Mouse (Mus musculus) heart, postnatal 0 days (tissue): ENCODE measurements around the gene Tet3. TPM values are rescaled to one million over a fixed set of nuclear protein-coding genes. Genes with fewer than 3 reads are reported as not detected.

Experiments
- ATAC-seq: fragments of 200-750 bp; cut with Nextera tagmentation; 2 replicates; pipeline ENCODE4 v1.8.0; 2017; ENCODE audit warnings: low read depth, moderate number of reproducible peaks, moderate library complexity; ENCODE audit not compliant: insufficient read depth
- DNase-seq: peaks from one replicate; pipeline ENCODE4 v3.0.0-alpha.2; 2016; ENCODE audit warnings: low spot score
- H3K27ac ChIP-seq: fragments of 300-500 bp; sonication (generic); 2 replicates; pipeline ENCODE4 v1.5.1; 2014; ENCODE audit warnings: low read depth, mild to moderate bottlenecking
- H3K27me3 ChIP-seq: fragments of 300-500 bp; sonication (generic); 2 replicates; pipeline ENCODE4 v1.6.1; 2014; ENCODE audit warnings: low read length, mixed read lengths; ENCODE audit not compliant: control insufficient read depth, insufficient read depth
- H3K36me3 ChIP-seq: fragments of 300-500 bp; sonication (generic); replicated peaks from 2 replicates; pipeline ENCODE4 v1.6.1; 2014; ENCODE audit warnings: low read length, mixed read lengths; ENCODE audit not compliant: control insufficient read depth, insufficient read depth
- H3K4me1 ChIP-seq: fragments of 300-500 bp; sonication (generic); 2 replicates; pipeline ENCODE4 v1.6.1; 2014; ENCODE audit warnings: antibody characterized with exemption; ENCODE audit not compliant: control insufficient read depth, insufficient read depth
- H3K4me2 ChIP-seq: fragments of 300-500 bp; sonication (generic); 2 replicates; pipeline ENCODE4 v1.6.1; 2014; ENCODE audit warnings: low read depth, mild to moderate bottlenecking, low read length, moderate library complexity
- H3K4me3 ChIP-seq: fragments of 300-500 bp; sonication (generic); 2 replicates; pipeline ENCODE4 v1.5.1; 2014; ENCODE audit warnings: low read depth, low read length
- H3K9ac ChIP-seq: fragments of 300-500 bp; sonication (generic); replicated peaks from 2 replicates; pipeline ENCODE4 v1.6.1; 2014; ENCODE audit warnings: low read depth, low read length, mixed read lengths
- H3K9me3 ChIP-seq: fragments of 300-500 bp; sonication (generic); replicated peaks from 2 replicates; pipeline ENCODE4 v1.6.1; 2016; ENCODE audit warnings: low read length; ENCODE audit not compliant: control insufficient read depth
- CTCF ChIP-seq: IDR thresholded peaks from 2 replicates; pipeline ENCODE4 v1.5.1; 2016; ENCODE audit warnings: antibody characterized with exemption, control low read depth, low read depth
- EP300 ChIP-seq: IDR thresholded peaks from 2 replicates; pipeline ENCODE4 v1.6.1; 2016; ENCODE audit warnings: antibody characterized with exemption, low read depth
- WGBS: fragments of 180-500 bp; shearing (Covaris S2); extraction: QIAGEN DNeasy Blood & Tissue Kit; methylation state at CpG from one replicate; pipeline ENCODE4 v1.1.7; 2014; 5-methylcytosine and 5-hydroxymethylcytosine counted together
- polyA plus RNA-seq: library from polyadenylated mRNA; unstranded; fragments of >200 nt; fragmentation: Nextera tagmentation; extraction: Ambion mirVana; gene quantifications from 2 replicates; pipeline ENCODE4 v1.2.1, GENCODE M21; 2015
- total RNA-seq: library from RNA; depleted of rRNA; stranded (reverse); fragments of >200 nt; gene quantifications from 2 replicates; pipeline ENCODE4 v1.2.3, GENCODE M21; 2014; ENCODE audit warnings: low replicate concordance

The Tet3 gene
- total and polyA plus RNA-seq, 2 experiments from 2014 or later = 14.1 to 17.2 TPM

GRCm38 (mm10) chr6:83496009-83496752 lies 37.3 kb upstream of the Tet3 start:
- WGBS = 59% methylated on average over 9 of the region's 9 CpGs
- H3K4me1 ChIP-seq = peaks cover 24% of the 10 kb centered on the region
- H3K9ac ChIP-seq = no peak overlapping the region
- no peak overlapping the region for H3K4me2 ChIP-seq
- ATAC-seq (peak; percentile 59), DNase-seq (peak; percentile 29)
- H3K27ac ChIP-seq = peak overlapping the region; percentile 53
- H3K36me3 ChIP-seq = peaks cover 14% of the 10 kb centered on the region
- TF ChIP-seq CTCF = no peak
- TF ChIP-seq EP300 = no peak
- H3K4me3 ChIP-seq = no peak overlapping the region
- no peaks in the 10 kb centered on the region for H3K9me3 ChIP-seq
- H3K27me3 ChIP-seq = no peaks in the 10 kb centered on the region

- Histone ChIP-seq H3K4me2 (no peak overlapping the region), H3K9me3 (no peaks in the 10 kb centered on the region), H3K27ac (no peak overlapping the region), H3K4me1 (peaks cover 10% of the 10 kb centered on the region; the same call in 1 of the 2 replicates), H3K4me3 (no peak overlapping the region), H3K9ac (no peak overlapping the region), H3K27me3 (no peaks in the 10 kb centered on the region), H3K36me3 (peaks cover 52% of the 10 kb centered on the region)
- TF ChIP-seq EP300 (no peak), CTCF (no peak)
- no peak for ATAC-seq
- 39% methylated on average over 4 of the region's 4 CpGs for WGBS
- DNase-seq = no peak
Measured at GRCm38 (mm10) chr6:83490622-83491021, 31.7 kb upstream of the Tet3 start.

GRCm38 (mm10) chr6:83488200-83488599 lies 29.3 kb upstream of the Tet3 start:
- no peak overlapping the region for H3K4me3 ChIP-seq
- no peaks in the 10 kb centered on the region for H3K27me3 ChIP-seq
- no peak for DNase-seq
- H3K9ac ChIP-seq = no peak overlapping the region
- peaks cover 5% of the 10 kb centered on the region; the same call in 1 of the 2 replicates for H3K4me1 ChIP-seq
- no peak for ATAC-seq
- H3K36me3 ChIP-seq = peaks cover 53% of the 10 kb centered on the region
- 84% methylated on average over 5 of the region's 5 CpGs for WGBS
- H3K27ac ChIP-seq = no peak overlapping the region
- TF ChIP-seq EP300 (no peak), CTCF (no peak)
- H3K9me3 ChIP-seq = no peaks in the 10 kb centered on the region
- no peak overlapping the region for H3K4me2 ChIP-seq

GRCm38 (mm10) chr6:83487298-83487697 lies 28.4 kb upstream of the Tet3 start:
- no peak for DNase-seq
- WGBS = 92% methylated on average over 4 of the region's 4 CpGs
- no peaks in the 10 kb centered on the region for H3K27me3 ChIP-seq
- no peaks in the 10 kb centered on the region for H3K9me3 ChIP-seq
- TF ChIP-seq CTCF (no peak), EP300 (no peak)
- H3K27ac ChIP-seq = no peak overlapping the region
- H3K4me1 ChIP-seq = peaks cover 5% of the 10 kb centered on the region; the same call in 1 of the 2 replicates
- H3K36me3 ChIP-seq = peaks cover 55% of the 10 kb centered on the region
- H3K9ac ChIP-seq = no peak overlapping the region
- no peak for ATAC-seq
- no peak overlapping the region for H3K4me3 ChIP-seq
- no peak overlapping the region for H3K4me2 ChIP-seq

GRCm38 (mm10) chr6:83485854-83486253 lies 27.0 kb upstream of the Tet3 start:
- no peak for TF ChIP-seq CTCF
- no peak for TF ChIP-seq EP300
- DNase-seq (peak; percentile 30), ATAC-seq (peak; percentile 63)
- Histone ChIP-seq H3K27me3 (no peaks in the 10 kb centered on the region), H3K9me3 (no peaks in the 10 kb centered on the region), H3K4me1 (peaks cover 5% of the 10 kb centered on the region; the same call in 1 of the 2 replicates), H3K9ac (no peak overlapping the region), H3K4me2 (no peak overlapping the region), H3K4me3 (no peak overlapping the region), H3K36me3 (peaks cover 68% of the 10 kb centered on the region), H3K27ac (peak overlapping the region; percentile 25; the same call in 1 of the 2 replicates)
- 28% methylated on average over 4 of the region's 4 CpGs for WGBS
